Mouse (Mus musculus): ENCODE measurements at regions not wholly inside any gene's neighbourhood (a gene's known extent, or its start where the extent isn't known, plus 50 kb on each side); places are given as distances from the start of the nearest gene placed in this dataset.

- no peaks in the 10 kb centered on the region for H3K9me3 ChIP-seq (ENCODE audit: control insufficient read depth, low read length)
- H3K4me2 ChIP-seq (ENCODE audit: low read length) = no peak overlapping the region
- H3K9ac ChIP-seq (ENCODE audit: low read length) = no peak overlapping the region
- ATAC-seq (ENCODE audit: insufficient number of reproducible peaks, insufficient read depth, low FRiP score, low read depth) = no peak
- no peaks in the 10 kb centered on the region for H3K36me3 ChIP-seq (ENCODE audit: control insufficient read depth, insufficient read depth, low read length)
- 69% methylated on average over 8 of the region's 8 CpGs for WGBS
- no peaks in the 10 kb centered on the region for H3K4me1 ChIP-seq (ENCODE audit: control insufficient read depth in 2 of 2, insufficient read depth in 2 of 2, low read length in 2 of 2)
- no peaks in the 10 kb centered on the region for H3K27me3 ChIP-seq (ENCODE audit: control insufficient read depth, insufficient read depth, low read length)
- H3K27ac ChIP-seq (replicated peaks in 1 of 2; ENCODE audit: control insufficient read depth in 1 of 2, insufficient read depth in 1 of 2, low read depth in 2 of 2, low read length in 2 of 2) = no peak overlapping the region
- H3K4me3 ChIP-seq (ENCODE audit: control insufficient read depth in 1 of 2, insufficient read depth in 1 of 2, low read depth in 1 of 2, low read length in 2 of 2) = no peak overlapping the region
Measured at GRCm38 (mm10) chr13:15380081-15380480, 83.0 kb upstream of the Gli3 start.

GRCm38 (mm10) chr13:15395249-15395648 is 67.8 kb upstream of the Gli3 start:
- no peaks in the 10 kb centered on the region for H3K27me3 ChIP-seq (ENCODE audit: control insufficient read depth, insufficient read depth, low read length)
- H3K4me2 ChIP-seq (ENCODE audit: low read length) = no peak overlapping the region
- H3K4me1 ChIP-seq (ENCODE audit: control insufficient read depth in 2 of 2, insufficient read depth in 2 of 2, low read length in 2 of 2) = no peaks in the 10 kb centered on the region
- no peaks in the 10 kb centered on the region for H3K9me3 ChIP-seq (ENCODE audit: control insufficient read depth, low read length)
- no peak for ATAC-seq (ENCODE audit: insufficient number of reproducible peaks, insufficient read depth, low FRiP score, low read depth)
- WGBS = 22% methylated on average over 4 of the region's 4 CpGs
- no peak overlapping the region for H3K27ac ChIP-seq (replicated peaks in 1 of 2; ENCODE audit: control insufficient read depth in 1 of 2, insufficient read depth in 1 of 2, low read depth in 2 of 2, low read length in 2 of 2)
- H3K36me3 ChIP-seq (ENCODE audit: control insufficient read depth, insufficient read depth, low read length) = no peaks in the 10 kb centered on the region
- H3K9ac ChIP-seq (ENCODE audit: low read length) = no peak overlapping the region
- H3K4me3 ChIP-seq (ENCODE audit: control insufficient read depth in 1 of 2, insufficient read depth in 1 of 2, low read depth in 1 of 2, low read length in 2 of 2) = no peak overlapping the region

- no peak overlapping the region for H3K9ac ChIP-seq (ENCODE audit: low read length)
Measured at GRCm38 (mm10) chr13:15395694-15396093, 67.3 kb upstream of the Gli3 start.

GRCm38 (mm10) chr13:15398677-15399076 is 64.4 kb upstream of the Gli3 start:
- H3K27ac ChIP-seq (replicated peaks in 1 of 2; ENCODE audit: control insufficient read depth in 1 of 2, insufficient read depth in 1 of 2, low read depth in 2 of 2, low read length in 2 of 2) = no peak overlapping the region
- no peaks in the 10 kb centered on the region for H3K36me3 ChIP-seq (ENCODE audit: control insufficient read depth, insufficient read depth, low read length)
- ATAC-seq (ENCODE audit: insufficient number of reproducible peaks, insufficient read depth, low FRiP score, low read depth) = no peak
- H3K4me1 ChIP-seq (ENCODE audit: control insufficient read depth in 2 of 2, insufficient read depth in 2 of 2, low read length in 2 of 2) = no peaks in the 10 kb centered on the region
- no peak overlapping the region for H3K4me2 ChIP-seq (ENCODE audit: low read length)
- H3K9me3 ChIP-seq (ENCODE audit: control insufficient read depth, low read length) = no peaks in the 10 kb centered on the region
- no peak overlapping the region for H3K4me3 ChIP-seq (ENCODE audit: control insufficient read depth in 1 of 2, insufficient read depth in 1 of 2, low read depth in 1 of 2, low read length in 2 of 2)
- 60% methylated on average over 2 of the region's 2 CpGs for WGBS
- no peak overlapping the region for H3K9ac ChIP-seq (ENCODE audit: low read length)
- H3K27me3 ChIP-seq (ENCODE audit: control insufficient read depth, insufficient read depth, low read length) = no peaks in the 10 kb centered on the region

More at GRCm38 (mm10) chr13:15395694-15396093, 67.3 kb upstream of the Gli3 start:
- Histone ChIP-seq H3K9me3 (ENCODE audit: control insufficient read depth, low read length) (no peaks in the 10 kb centered on the region), H3K4me1 (ENCODE audit: control insufficient read depth in 2 of 2, insufficient read depth in 2 of 2, low read length in 2 of 2) (no peaks in the 10 kb centered on the region), H3K36me3 (ENCODE audit: control insufficient read depth, insufficient read depth, low read length) (no peaks in the 10 kb centered on the region), H3K4me2 (ENCODE audit: low read length) (no peak overlapping the region), H3K27me3 (ENCODE audit: control insufficient read depth, insufficient read depth, low read length) (no peaks in the 10 kb centered on the region), H3K27ac (replicated peaks in 1 of 2; ENCODE audit: control insufficient read depth in 1 of 2, insufficient read depth in 1 of 2, low read depth in 2 of 2, low read length in 2 of 2) (no peak overlapping the region), H3K4me3 (ENCODE audit: control insufficient read depth in 1 of 2, insufficient read depth in 1 of 2, low read depth in 1 of 2, low read length in 2 of 2) (no peak overlapping the region)
- no peak for ATAC-seq (ENCODE audit: insufficient number of reproducible peaks, insufficient read depth, low FRiP score, low read depth)
- 28% methylated on average over 7 of the region's 7 CpGs for WGBS

Measured in heart, embryonic 14.5 days (tissue).